Mouse (Mus musculus): ENCODE data around the gene Fezf2. TPM values are rescaled to one million over a fixed set of nuclear protein-coding genes. Genes with fewer than 3 reads are reported as not detected.

Gene Fezf2
- polyA plus RNA-seq, 1 experiment from 2014 or later: not detected

GRCm38 (mm10) chr14:12377883-12378282, 29.9 kb upstream of the Fezf2 start:
- Histone ChIP-seq H3K4me2 (replicated peaks; ENCODE audit: low read depth, low read length) (no peak overlapping the region), H3K36me3 (ENCODE audit: control insufficient read depth, insufficient read depth, low read length) (no peaks in the 10 kb centered on the region), H3K27ac (ENCODE audit: low read depth, low read length) (no peak overlapping the region), H3K4me1 (replicated peaks; ENCODE audit: control insufficient read depth, insufficient read depth, low read length) (no peaks in the 10 kb centered on the region), H3K9me3 (ENCODE audit: control insufficient read depth, low read length) (no peaks in the 10 kb centered on the region), H3K9ac (ENCODE audit: low read depth, low read length) (no peak overlapping the region), H3K4me3 (ENCODE audit: low read depth, low read length) (no peak overlapping the region), H3K27me3 (ENCODE audit: control insufficient read depth, insufficient read depth, low read length) (peaks cover 25% of the 10 kb centered on the region)
- ATAC-seq (ENCODE audit: low FRiP score): no peak
- 17% methylated on average over 9 of the region's 9 CpGs for WGBS
- DNase-seq (ENCODE audit: low spot score): no peak

GRCm38 (mm10) chr14:12377289-12377688, 29.3 kb upstream of the Fezf2 start:
- no peak overlapping the region for H3K9ac ChIP-seq (ENCODE audit: low read depth, low read length)
- ATAC-seq (ENCODE audit: low FRiP score) (no peak), DNase-seq (ENCODE audit: low spot score) (no peak)
- H3K9me3 ChIP-seq (ENCODE audit: control insufficient read depth, low read length): no peaks in the 10 kb centered on the region
- H3K4me1 ChIP-seq (replicated peaks; ENCODE audit: control insufficient read depth, insufficient read depth, low read length): no peaks in the 10 kb centered on the region
- H3K4me3 ChIP-seq (ENCODE audit: low read depth, low read length): no peak overlapping the region
- no peaks in the 10 kb centered on the region for H3K36me3 ChIP-seq (ENCODE audit: control insufficient read depth, insufficient read depth, low read length)
- H3K4me2 ChIP-seq (replicated peaks; ENCODE audit: low read depth, low read length): no peak overlapping the region
- no peak overlapping the region for H3K27ac ChIP-seq (ENCODE audit: low read depth, low read length)
- 92% methylated on average over 2 of the region's 2 CpGs for WGBS
- peaks cover 20% of the 10 kb centered on the region for H3K27me3 ChIP-seq (ENCODE audit: control insufficient read depth, insufficient read depth, low read length)

GRCm38 (mm10) chr14:12375451-12375850, 27.5 kb upstream of the Fezf2 start:
- peaks cover 12% of the 10 kb centered on the region for H3K27me3 ChIP-seq (ENCODE audit: control insufficient read depth, insufficient read depth, low read length)
- no peak overlapping the region for H3K9ac ChIP-seq (ENCODE audit: low read depth, low read length)
- ATAC-seq (ENCODE audit: low FRiP score) (no peak), DNase-seq (ENCODE audit: low spot score) (no peak)
- H3K4me1 ChIP-seq (replicated peaks; ENCODE audit: control insufficient read depth, insufficient read depth, low read length): no peaks in the 10 kb centered on the region
- H3K36me3 ChIP-seq (ENCODE audit: control insufficient read depth, insufficient read depth, low read length): no peaks in the 10 kb centered on the region
- no peaks in the 10 kb centered on the region for H3K9me3 ChIP-seq (ENCODE audit: control insufficient read depth, low read length)
- no peak overlapping the region for H3K27ac ChIP-seq (ENCODE audit: low read depth, low read length)
- H3K4me3 ChIP-seq (ENCODE audit: low read depth, low read length): no peak overlapping the region
- no peak overlapping the region for H3K4me2 ChIP-seq (replicated peaks; ENCODE audit: low read depth, low read length)
- WGBS: 72% methylated on average over 2 of the region's 2 CpGs

- H3K4me3 ChIP-seq (ENCODE audit: low read depth, low read length): no peak overlapping the region
- no peaks in the 10 kb centered on the region for H3K9me3 ChIP-seq (ENCODE audit: control insufficient read depth, low read length)
- no peaks in the 10 kb centered on the region; the same call in 1 of the 2 replicates for H3K4me1 ChIP-seq (replicated peaks; ENCODE audit: control insufficient read depth, insufficient read depth, low read length)
- 4% methylated on average over 16 of the region's 16 CpGs for WGBS
- no peak for ATAC-seq (ENCODE audit: low FRiP score)
- peak; percentile 46 for DNase-seq (ENCODE audit: low spot score)
- no peak overlapping the region for H3K4me2 ChIP-seq (replicated peaks; ENCODE audit: low read depth, low read length)
- H3K36me3 ChIP-seq (ENCODE audit: control insufficient read depth, insufficient read depth, low read length): no peaks in the 10 kb centered on the region
- H3K27me3 ChIP-seq (ENCODE audit: control insufficient read depth, insufficient read depth, low read length): peaks cover 90% of the 10 kb centered on the region
- H3K9ac ChIP-seq (ENCODE audit: low read depth, low read length): no peak overlapping the region
- H3K27ac ChIP-seq (ENCODE audit: low read depth, low read length): no peak overlapping the region
Observed at GRCm38 (mm10) chr14:12350271-12350916, 2.4 kb upstream of the Fezf2 start.

- Histone ChIP-seq H3K9ac (ENCODE audit: low read depth, low read length) (no peak overlapping the region), H3K4me2 (replicated peaks; ENCODE audit: low read depth, low read length) (no peak overlapping the region), H3K36me3 (ENCODE audit: control insufficient read depth, insufficient read depth, low read length) (no peaks in the 10 kb centered on the region), H3K4me1 (replicated peaks; ENCODE audit: control insufficient read depth, insufficient read depth, low read length) (no peaks in the 10 kb centered on the region; the same call in 1 of the 2 replicates), H3K4me3 (ENCODE audit: low read depth, low read length) (no peak overlapping the region), H3K27ac (ENCODE audit: low read depth, low read length) (no peak overlapping the region), H3K27me3 (ENCODE audit: control insufficient read depth, insufficient read depth, low read length) (peaks cover 96% of the 10 kb centered on the region), H3K9me3 (ENCODE audit: control insufficient read depth, low read length) (no peaks in the 10 kb centered on the region)
- DNase-seq (ENCODE audit: low spot score) (peak; percentile 54), ATAC-seq (ENCODE audit: low FRiP score) (no peak)
- 4% methylated on average over 15 of the region's 15 CpGs for WGBS
Observed at GRCm38 (mm10) chr14:12349334-12350090, 1.5 kb upstream of the Fezf2 start.

- Histone ChIP-seq H3K36me3 (ENCODE audit: control insufficient read depth, insufficient read depth, low read length) (no peaks in the 10 kb centered on the region), H3K4me2 (replicated peaks; ENCODE audit: low read depth, low read length) (no peak overlapping the region), H3K4me1 (replicated peaks; ENCODE audit: control insufficient read depth, insufficient read depth, low read length) (no peaks in the 10 kb centered on the region; the same call in 1 of the 2 replicates), H3K27me3 (ENCODE audit: control insufficient read depth, insufficient read depth, low read length) (peaks cover 98% of the 10 kb centered on the region), H3K4me3 (ENCODE audit: low read depth, low read length) (no peak overlapping the region), H3K27ac (ENCODE audit: low read depth, low read length) (no peak overlapping the region), H3K9ac (ENCODE audit: low read depth, low read length) (no peak overlapping the region), H3K9me3 (ENCODE audit: control insufficient read depth, low read length) (no peaks in the 10 kb centered on the region)
- 1% methylated on average over 26 of the region's 26 CpGs for whole genome bisulfite sequencing
- DNase-seq (ENCODE audit: low spot score) (peak; percentile 53), ATAC-seq (ENCODE audit: low FRiP score) (no peak)
Observed at GRCm38 (mm10) chr14:12346865-12347600, 956 bp downstream of the Fezf2 start.

- Histone ChIP-seq H3K9ac (ENCODE audit: low read depth, low read length) (no peak overlapping the region), H3K27ac (ENCODE audit: low read depth, low read length) (no peak overlapping the region), H3K4me1 (replicated peaks; ENCODE audit: control insufficient read depth, insufficient read depth, low read length) (no peaks in the 10 kb centered on the region; the same call in 1 of the 2 replicates), H3K4me3 (ENCODE audit: low read depth, low read length) (no peak overlapping the region), H3K4me2 (replicated peaks; ENCODE audit: low read depth, low read length) (no peak overlapping the region), H3K9me3 (ENCODE audit: control insufficient read depth, low read length) (no peaks in the 10 kb centered on the region), H3K36me3 (ENCODE audit: control insufficient read depth, insufficient read depth, low read length) (no peaks in the 10 kb centered on the region), H3K27me3 (ENCODE audit: control insufficient read depth, insufficient read depth, low read length) (peaks cover 98% of the 10 kb centered on the region)
- WGBS: under 1% methylated on average over 50 of the region's 50 CpGs
- ATAC-seq (ENCODE audit: low FRiP score) (no peak), DNase-seq (ENCODE audit: low spot score) (peak; percentile 69)
Observed at GRCm38 (mm10) chr14:12346011-12346864, 1.8 kb downstream of the Fezf2 start.

Measured in hindbrain, embryonic 11.5 days (tissue).